Mouse (Mus musculus): ENCODE measurements at regions not wholly inside any gene's neighbourhood (a gene's known extent, or its start where the extent isn't known, plus 50 kb on each side); places are given as distances from the start of the nearest gene placed in this dataset.

GRCm38 (mm10) chr14:78790374-78790773 lies 57.8 kb upstream of the Dgkh start:
- TF ChIP-seq CTCF (IDR thresholded peaks at IDR 0.05; ENCODE audit: borderline replicate concordance, extremely low read depth, insufficient read depth, insufficient read length), result no peak
- no peak for TF ChIP-seq POLR2A (IDR thresholded peaks at IDR 0.05; ENCODE audit: borderline replicate concordance, extremely low read depth, insufficient read depth, insufficient read length, poor library complexity, severe bottlenecking)

Measured in brain, embryonic 14.5 days (tissue).